Mouse (Mus musculus) liver, adult 2 months (tissue): ENCODE results near the gene Golgb1. TPM values are rescaled to one million over a fixed set of nuclear protein-coding genes. Genes with fewer than 3 reads are reported as not detected.

ENCODE experiments used
- DNase-seq: peaks from one replicate; pipeline ENCODE4 v3.0.0-alpha.2; 2011; ENCODE audit warnings: low read depth, low spot score; ENCODE audit errors: extremely low read depth
- H3K27ac ChIP-seq: fragments of 200-500 bp; replicated peaks from 2 replicates; pipeline ENCODE4 v1.5.1; 2012; ENCODE audit warnings: low read depth, mild to moderate bottlenecking, control low read depth, inconsistent platforms, low read length; ENCODE audit not compliant: insufficient read depth
- H3K27me3 ChIP-seq: fragments of 200-500 bp; 2 replicates; pipeline ENCODE4 v1.6.1; 2012; ENCODE audit warnings: mild to moderate bottlenecking, moderate library complexity, low read length, inconsistent platforms; ENCODE audit not compliant: control insufficient read depth, insufficient read depth
- H3K36me3 ChIP-seq: fragments of 200-500 bp; 2 replicates; pipeline ENCODE4 v1.6.1; 2012; ENCODE audit warnings: low read length, inconsistent platforms; ENCODE audit not compliant: control insufficient read depth, insufficient read depth
- H3K4me1 ChIP-seq: fragments of 200-500 bp; 2 replicates; pipeline ENCODE4 v1.6.1; 2011; ENCODE audit warnings: low read length; ENCODE audit not compliant: control insufficient read depth, insufficient read depth
- H3K4me3 ChIP-seq: fragments of 200-500 bp; 2 replicates; pipeline ENCODE4 v1.5.1; 2011; ENCODE audit warnings: low read depth, mild to moderate bottlenecking, control low read depth, low read length, moderate library complexity; ENCODE audit not compliant: insufficient read depth
- H3K79me2 ChIP-seq: fragments of 200-500 bp; 2 replicates; pipeline ENCODE4 v1.6.1; 2012; ENCODE audit warnings: inconsistent platforms, mild to moderate bottlenecking, low read length, moderate library complexity; ENCODE audit not compliant: control insufficient read depth, insufficient read depth
- H3K9ac ChIP-seq: fragments of 200-500 bp; 2 replicates; pipeline ENCODE4 v1.6.1; 2012; ENCODE audit warnings: low read depth, mild to moderate bottlenecking, control low read depth, inconsistent platforms, low read length
- CTCF ChIP-seq: fragments of 200-500 bp; IDR thresholded peaks from 2 replicates; pipeline ENCODE4 v1.5.1; 2011; ENCODE audit warnings: low read depth, low read length, control low read depth
- POLR2A ChIP-seq: fragments of 200-500 bp; IDR thresholded peaks from 2 replicates; pipeline ENCODE4 v1.6.1; 2011; ENCODE audit warnings: low read length, control low read depth; ENCODE audit not compliant: insufficient read depth; ENCODE audit errors: extremely low read depth
- WGBS: fragments of 180-500 bp; shearing (Covaris S2); methylation state at CpG from one replicate; pipeline ENCODE4 v1.1.7; 2018; 5-methylcytosine and 5-hydroxymethylcytosine counted together
- polyA plus RNA-seq: library from polyadenylated mRNA; depleted of rRNA; stranded (reverse); fragments of >200 nt; gene quantifications from 2 replicates; pipeline ENCODE4 v1.2.3, GENCODE M21; 2012
- total RNA-seq: library from RNA; depleted of rRNA; stranded (reverse); fragments of >200 nt; gene quantifications from 2 replicates; pipeline ENCODE4 v1.2.3, GENCODE M21; 2014

The Golgb1 gene
- total and polyA plus RNA-seq, 2 experiments = 30.1 to 34.1 TPM

- Histone ChIP-seq H3K9ac (no peak overlapping the region), H3K36me3 (peaks cover 44% of the 10 kb centered on the region), H3K4me1 (no peaks in the 10 kb centered on the region), H3K27ac (no peak overlapping the region), H3K79me2 (no peaks in the 10 kb centered on the region), H3K27me3 (no peaks in the 10 kb centered on the region), H3K4me3 (no peak overlapping the region)
- DNase-seq = no peak
- 66% methylated on average over 3 of the region's 3 CpGs for WGBS
- no peak for TF ChIP-seq POLR2A
- no peak for TF ChIP-seq CTCF
Measured at GRCm38 (mm10) chr16:36920410-36920809, 45.5 kb downstream of the Golgb1 start.

DNA sequence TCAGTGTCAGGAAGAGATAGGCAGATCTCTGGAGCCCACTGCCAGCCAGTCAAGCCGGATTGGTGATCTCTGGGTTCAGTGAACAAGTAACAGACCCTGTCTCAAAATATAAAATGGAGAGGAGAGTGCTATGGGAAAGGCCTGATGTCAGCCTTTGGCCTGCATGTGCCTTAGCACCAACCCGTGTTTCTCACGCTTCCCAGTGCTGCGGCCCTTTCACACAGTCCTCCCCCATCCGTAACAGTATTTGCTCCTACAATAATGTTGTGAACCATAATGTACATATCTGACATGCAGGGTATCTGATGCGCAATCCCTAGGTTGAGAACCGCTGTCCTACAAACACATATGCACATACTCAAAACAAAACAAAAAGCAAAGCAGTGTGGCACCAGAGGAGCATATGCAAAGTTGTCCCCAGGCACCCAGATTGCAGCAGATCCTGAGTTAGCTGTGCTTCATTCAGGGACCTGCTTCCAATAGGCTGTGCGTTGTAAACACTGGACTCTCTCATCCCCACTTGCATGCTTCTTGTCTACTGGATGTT lies 46.2 kb downstream of the Golgb1 start:
- Histone ChIP-seq H3K4me3 (no peak overlapping the region), H3K27ac (no peak overlapping the region), H3K36me3 (peaks cover 50% of the 10 kb centered on the region), H3K9ac (no peak overlapping the region), H3K79me2 (no peaks in the 10 kb centered on the region), H3K27me3 (no peaks in the 10 kb centered on the region), H3K4me1 (no peaks in the 10 kb centered on the region)
- TF ChIP-seq CTCF = no peak
- TF ChIP-seq POLR2A = no peak
- 96% methylated on average over 8 of the region's 8 CpGs for whole genome bisulfite sequencing
- no peak for DNase-seq

DNA sequence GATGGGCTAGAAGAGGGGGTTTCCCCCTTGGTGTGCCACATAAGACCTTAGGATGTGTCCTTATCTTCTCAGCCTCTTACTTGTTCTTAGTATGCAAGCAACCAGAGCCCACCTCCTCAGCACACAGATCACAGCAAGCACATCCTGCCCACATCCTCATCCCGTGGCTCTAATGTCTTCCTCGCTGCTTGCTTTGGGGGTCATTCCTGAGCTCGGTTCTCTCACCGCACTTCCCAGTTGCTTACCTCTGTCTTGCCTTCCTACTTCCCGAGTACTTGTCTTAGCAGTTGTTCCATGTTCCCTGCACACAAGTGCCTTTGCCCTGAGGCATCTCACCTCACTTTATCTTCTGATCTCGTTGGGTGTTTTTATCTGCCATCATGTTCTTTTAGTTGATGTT lies 47.0 kb downstream of the Golgb1 start:
- TF ChIP-seq POLR2A (no peak), CTCF (no peak)
- no peak overlapping the region for H3K4me3 ChIP-seq
- no peaks in the 10 kb centered on the region for H3K4me1 ChIP-seq
- peaks cover 56% of the 10 kb centered on the region for H3K36me3 ChIP-seq
- no peak for DNase-seq
- no peaks in the 10 kb centered on the region for H3K79me2 ChIP-seq
- WGBS = 87% methylated on average over 6 of the region's 6 CpGs
- no peaks in the 10 kb centered on the region for H3K27me3 ChIP-seq
- H3K27ac ChIP-seq = no peak overlapping the region
- H3K9ac ChIP-seq = no peak overlapping the region

DNA sequence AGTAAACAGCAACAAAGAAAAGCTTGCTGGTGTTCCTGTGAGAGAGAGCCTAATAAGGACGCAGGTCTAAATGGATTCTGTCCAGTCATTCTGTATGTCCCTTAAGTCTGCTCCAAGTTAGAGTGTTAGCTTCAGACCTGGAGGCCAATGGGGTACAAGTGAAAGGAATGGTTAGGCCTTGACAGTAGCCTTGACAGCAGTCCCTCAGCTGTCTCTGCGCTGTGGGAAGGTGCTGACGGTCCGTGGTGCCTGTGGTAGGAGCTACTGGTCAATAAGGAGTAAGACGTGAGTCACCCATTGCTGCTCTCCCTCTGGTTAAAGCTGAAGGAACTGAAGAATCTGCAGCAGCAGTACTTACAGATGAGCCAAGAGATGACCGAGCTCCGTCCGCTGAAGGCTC lies 49.4 kb downstream of the Golgb1 start:
- Histone ChIP-seq H3K27ac (no peak overlapping the region), H3K4me1 (no peaks in the 10 kb centered on the region), H3K9ac (no peak overlapping the region), H3K27me3 (no peaks in the 10 kb centered on the region), H3K4me3 (no peak overlapping the region), H3K36me3 (peaks cover 58% of the 10 kb centered on the region), H3K79me2 (no peaks in the 10 kb centered on the region)
- no peak for DNase-seq
- TF ChIP-seq POLR2A (no peak), CTCF (no peak)
- WGBS = 95% methylated on average over 8 of the region's 8 CpGs

DNA sequence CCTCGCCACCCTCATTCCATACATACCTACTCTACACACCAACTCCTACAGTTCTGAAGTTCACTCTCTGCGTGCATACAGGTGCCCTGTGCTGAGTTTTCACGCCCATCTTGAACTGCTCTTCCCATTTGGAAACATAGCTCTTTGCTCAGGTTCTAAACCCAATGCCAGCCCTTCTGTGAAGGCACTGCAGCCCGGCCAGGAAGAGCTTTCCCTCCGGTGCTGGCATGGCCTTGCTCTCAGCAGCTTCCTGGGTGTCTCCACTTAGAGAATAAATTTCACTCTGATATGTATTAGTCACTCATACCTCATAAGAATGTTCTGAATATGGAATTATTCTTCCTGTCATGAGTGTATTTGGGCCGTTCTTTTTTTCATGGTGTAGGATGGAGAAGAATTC lies 50.4 kb downstream of the Golgb1 start:
- Histone ChIP-seq H3K4me3 (no peak overlapping the region), H3K79me2 (no peaks in the 10 kb centered on the region), H3K27me3 (no peaks in the 10 kb centered on the region), H3K4me1 (no peaks in the 10 kb centered on the region), H3K27ac (no peak overlapping the region), H3K36me3 (peaks cover 58% of the 10 kb centered on the region), H3K9ac (no peak overlapping the region)
- DNase-seq = no peak
- TF ChIP-seq CTCF (no peak), POLR2A (no peak)
- WGBS = 95% methylated on average over 6 of the region's 6 CpGs

DNA sequence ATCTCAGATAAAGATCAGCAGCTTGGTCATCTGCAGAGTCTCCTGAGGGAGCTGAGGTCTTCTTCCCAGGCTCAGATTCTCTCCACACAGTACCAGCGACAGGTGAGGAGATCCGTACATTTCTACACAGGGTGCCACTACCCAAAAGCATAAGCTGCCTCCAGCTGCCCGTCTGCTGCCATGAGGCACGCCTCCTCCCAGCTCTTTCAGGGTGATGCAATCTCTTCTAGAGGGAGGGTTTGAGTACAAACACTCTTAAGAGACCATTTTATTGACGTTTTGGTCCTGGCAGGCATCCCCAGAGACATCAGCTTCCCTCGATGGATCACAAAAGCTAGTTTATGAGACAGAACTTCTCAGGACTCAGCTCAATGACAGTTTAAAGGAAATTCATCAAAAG lies 50.9 kb downstream of the Golgb1 start:
- Histone ChIP-seq H3K27ac (no peak overlapping the region), H3K4me1 (no peaks in the 10 kb centered on the region), H3K27me3 (no peaks in the 10 kb centered on the region), H3K79me2 (no peaks in the 10 kb centered on the region), H3K9ac (no peak overlapping the region), H3K4me3 (no peak overlapping the region), H3K36me3 (peaks cover 56% of the 10 kb centered on the region)
- WGBS = 59% methylated on average over 6 of the region's 6 CpGs
- DNase-seq = no peak
- TF ChIP-seq POLR2A (no peak), CTCF (no peak)
